Mouse (Mus musculus) heart, adult 2 months (tissue): ENCODE measurements at regions not wholly inside any gene's neighbourhood (a gene's known extent, or its start where the extent isn't known, plus 50 kb on each side); places are given as distances from the start of the nearest gene placed in this dataset.

Experiments
- CTCF ChIP-seq: fragments of 200-600 bp; IDR thresholded peaks from 2 replicates; pipeline ENCODE4 v1.8.1; 2022; ENCODE audit warnings: antibody characterized with exemption, mild to moderate bottlenecking, moderate library complexity
- EP300 ChIP-seq: fragments of 200-500 bp; IDR thresholded peaks from 2 replicates; pipeline ENCODE4 v1.6.1; 2011; ENCODE audit warnings: low read depth, low read length, control low read depth; ENCODE audit not compliant: insufficient read depth

GRCm38 (mm10) chr7:73243591-73244355 lies 131.5 kb upstream of the Rgma start:
- no peak for TF ChIP-seq CTCF
- TF ChIP-seq EP300 = no peak
